ENCODE assay signal across 19 mouse cellular contexts in genomic region chrX:51431706-51432105, GRCm38 (mm10).
DNase-seq lines count a peak whose midpoint lies in the region; TF ChIP-seq lines count a peak whose summit lies in the region.
"Had no signal": no experiment of that assay in that cellular context is flagged by ENCODE, and none has a peak within 500 bp of the region (broad histone marks: within the 10 kb centered on the region; RNA-seq: fewer than 3 reads in every experiment).

No protein-coding gene starts in this region.

- DNase-seq in CH12.LX (ENCODE audit: extremely low read depth) (peak; percentile 2), NIH3T3 (ENCODE audit: low read depth) (peak; percentile 57)
- DNase-seq in heart, adult 2 months = no peak
- DNase-seq in cerebellum, adult 8-10 months = no peak
- no peak for DNase-seq in right cerebral cortex, postnatal 10 days (ENCODE audit: low spot score in 2 of 2)
- DNase-seq in right cerebral cortex, postnatal 36 days (ENCODE audit: low spot score in 2 of 2) = no peak
- DNase-seq: adrenal gland, postnatal 10 days; adrenal gland, postnatal 25 days; B cell, adult 2 months; cerebellum, adult 11 months; cerebellum, adult 18-20 months; cerebellum, adult 9-10 months; cerebellum, postnatal 10 days; cerebellum, postnatal 25 days had no signal

- H3K4me3 ChIP-seq in CH12.LX (replicated peaks in 1 of 3; ENCODE audit: low read depth in 2 of 3, low read length in 2 of 3, poor library complexity in 1 of 3) = no peak overlapping the region
- H3K4me3 ChIP-seq in embryonic fibroblast, embryonic 13.5 days (ENCODE audit: insufficient read depth, low read length) = no peak overlapping the region
- no peak overlapping the region for H3K4me3 ChIP-seq in heart, adult 2 months
- H3K4me3 ChIP-seq: embryonic facial prominence, embryonic 13.5 days; embryonic facial prominence, embryonic 15.5 days; forebrain, embryonic 10.5 days; forebrain, embryonic 12.5 days had no signal

- TF ChIP-seq EP300 in CH12.LX (IDR thresholded peaks at IDR 0.05; ENCODE audit: low read length) = no peak
- no peak for TF ChIP-seq EP300 in heart, adult 2 months (IDR thresholded peaks at IDR 0.05; ENCODE audit: insufficient read depth, low read depth, low read length)

- intact Hi-C loops in heart, adult 2 months (cut with DNase I) = no loop called here

- H3K27me3 ChIP-seq in CH12.LX (replicated peaks) = no peaks in the 10 kb centered on the region
- H3K27me3 ChIP-seq in heart, adult 2 months (ENCODE audit: control insufficient read depth, insufficient read depth, low read length) = no peaks in the 10 kb centered on the region
- H3K27me3 ChIP-seq: embryonic facial prominence, embryonic 13.5 days; embryonic facial prominence, embryonic 15.5 days; forebrain, embryonic 12.5 days had no signal

- no peak for TF ChIP-seq RAD21 in CH12.LX (IDR thresholded peaks at IDR 0.05; ENCODE audit: low read depth, low read length)

- no peak for TF ChIP-seq POLR2A in CH12.LX (IDR thresholded peaks at IDR 0.05; ENCODE audit: low read depth, low read length)
- no peak for TF ChIP-seq POLR2A in embryonic fibroblast, embryonic 13.5 days (IDR thresholded peaks at IDR 0.05; ENCODE audit: low read depth, low read length)
- no peak for TF ChIP-seq POLR2A in heart, adult 2 months (IDR thresholded peaks at IDR 0.05; ENCODE audit: insufficient read depth, low read depth, low read length)

- peak overlapping the region; percentile 45 for H3K4me2 ChIP-seq in CH12.LX (ENCODE audit: insufficient read depth, low read depth, poor library complexity, severe bottlenecking)
- H3K4me2 ChIP-seq: embryonic facial prominence, embryonic 13.5 days; embryonic facial prominence, embryonic 15.5 days; forebrain, embryonic 12.5 days had no signal

- 68% methylated on average over 3 of the region's 3 CpGs for WGBS in heart, adult 2 months

- no peaks in the 10 kb centered on the region for H3K36me3 ChIP-seq in CH12.LX (replicated peaks in 1 of 2; ENCODE audit: control insufficient read depth in 1 of 2, insufficient read depth in 1 of 2, low read length in 1 of 2)
- no peaks in the 10 kb centered on the region for H3K36me3 ChIP-seq in heart, adult 2 months (ENCODE audit: control insufficient read depth, insufficient read depth, low read length)
- H3K36me3 ChIP-seq: embryonic facial prominence, embryonic 13.5 days; embryonic facial prominence, embryonic 15.5 days; forebrain, embryonic 10.5 days; forebrain, embryonic 12.5 days had no signal

- in situ Hi-C loops in CH12.LX (cut with MboI; ENCODE audit: low pct_ligation_motif_present, low pct_unique_long_range_greater_than_20kb, low sequenced_read_pairs) = no loop called here

- peaks cover 0 to 4% of the 10 kb centered on the region in 2 experiments; a peak in 1 of 4 replicates for H3K4me1 ChIP-seq in CH12.LX (ENCODE audit: control insufficient read depth in 1 of 2, insufficient read depth in 2 of 2)
- H3K4me1 ChIP-seq in embryonic fibroblast, embryonic 13.5 days (ENCODE audit: control insufficient read depth, insufficient read depth, low read length) = peaks cover 8% of the 10 kb centered on the region; the same call in 1 of the 2 replicates
- no peaks in the 10 kb centered on the region for H3K4me1 ChIP-seq in heart, adult 2 months (ENCODE audit: control insufficient read depth, insufficient read depth, low read length)
- H3K4me1 ChIP-seq: embryonic facial prominence, embryonic 13.5 days; embryonic facial prominence, embryonic 15.5 days; forebrain, embryonic 10.5 days; forebrain, embryonic 12.5 days had no signal

- H3K27ac ChIP-seq in CH12.LX (ENCODE audit: insufficient read depth, low read depth) = no peak overlapping the region
- peak overlapping the region; percentile 99 for H3K27ac ChIP-seq in embryonic fibroblast, embryonic 13.5 days (ENCODE audit: insufficient read depth, low read length)
- no peak overlapping the region for H3K27ac ChIP-seq in heart, adult 2 months
- H3K27ac ChIP-seq: embryonic facial prominence, embryonic 13.5 days; embryonic facial prominence, embryonic 15.5 days; forebrain, embryonic 10.5 days; forebrain, embryonic 12.5 days had no signal

- TF ChIP-seq CTCF in CH12.LX (conservative IDR thresholded peaks at IDR 0.05 in 1 of 2, IDR thresholded peaks at IDR 0.05 in 1 of 2; ENCODE audit: low read depth in 2 of 2, low read length in 2 of 2) = no peak
- no peak for TF ChIP-seq CTCF in embryonic fibroblast, embryonic 13.5 days (IDR thresholded peaks at IDR 0.05; ENCODE audit: borderline replicate concordance, insufficient read depth, low read length)
- TF ChIP-seq CTCF in heart, adult 2 months (IDR thresholded peaks at IDR 0.05) = no peak

- dilution Hi-C loops in CH12.LX (cut with MboI; ENCODE audit: extremely low pct_ligation_motif_present, extremely low pct_unique_long_range_greater_than_20kb, low sequenced_read_pairs) = no loop called here

- H3K79me2 ChIP-seq in CH12.LX (replicated peaks; ENCODE audit: control insufficient read depth, extremely low read depth, insufficient read depth, poor library complexity, severe bottlenecking) = no peaks in the 10 kb centered on the region
- H3K79me2 ChIP-seq in heart, adult 2 months (replicated peaks; ENCODE audit: control insufficient read depth, insufficient read depth, low read length) = no peaks in the 10 kb centered on the region

- H3K9ac ChIP-seq in CH12.LX (ENCODE audit: insufficient read depth, low read depth) = no peak overlapping the region
- no peak overlapping the region for H3K9ac ChIP-seq in heart, adult 2 months (ENCODE audit: low read depth, low read length)
- H3K9ac ChIP-seq: embryonic facial prominence, embryonic 13.5 days; embryonic facial prominence, embryonic 15.5 days; forebrain, embryonic 12.5 days had no signal

- no peaks in the 10 kb centered on the region for H3K9me3 ChIP-seq in CH12.LX (replicated peaks; ENCODE audit: low read length)
- H3K9me3 ChIP-seq: embryonic facial prominence, embryonic 13.5 days; embryonic facial prominence, embryonic 15.5 days; forebrain, embryonic 10.5 days; forebrain, embryonic 12.5 days had no signal

TF ChIP-seq in CH12.LX, 34 proteins besides CTCF, POLR2A, EP300 and RAD21:
- TF ChIP-seq KAT2A (IDR thresholded peaks at IDR 0.05; ENCODE audit: insufficient replicate concordance, low read length) (no peak), POLR2AphosphoS2 (IDR thresholded peaks at IDR 0.05; ENCODE audit: low read depth, low read length) (no peak), ETS1 (conservative IDR thresholded peaks at IDR 0.05; ENCODE audit: low read depth, low read length) (no peak), ZC3H11A (IDR thresholded peaks at IDR 0.05; ENCODE audit: low read depth, low read length) (no peak), E2F4 (IDR thresholded peaks at IDR 0.05; ENCODE audit: insufficient replicate concordance, low read depth, low read length) (no peak), ZMIZ1 (IDR thresholded peaks at IDR 0.05; ENCODE audit: low read depth, low read length) (no peak)

Comparison
In these comparisons a context has a peak if more than half of its experiments do, and no peak if none do; other contexts are left out.
1. DNase-seq: peak in CH12.LX (single experiment) and NIH3T3 (single experiment); none in heart, adult 2 months (0 of 2), cerebellum, adult 8-10 months (single experiment), right cerebral cortex, postnatal 10 days (0 of 2) and right cerebral cortex, postnatal 36 days (0 of 2).